Mouse (Mus musculus) CH12.LX (cell line): Measurements from ENCODE around the gene March1. TPM values are rescaled to one million over a fixed set of nuclear protein-coding genes. Genes with fewer than 3 reads are reported as not detected.
A peak's percentile ranks its signal among the peaks of the same experiment; 100 is the strongest.

ENCODE experiments used
- DNase-seq: peaks from one replicate; pipeline ENCODE4 v3.0.0-alpha.2; 2013; ENCODE audit errors: extremely low read depth
- H3K27ac ChIP-seq: 2 replicates; pipeline ENCODE4 v1.5.1; 2012; ENCODE audit warnings: low read depth, mild to moderate bottlenecking, control low read depth, moderate library complexity; ENCODE audit not compliant: insufficient read depth
- H3K27me3 ChIP-seq: replicated peaks from 2 replicates; pipeline ENCODE3; 2012; ENCODE audit warnings: inconsistent platforms
- H3K36me3 ChIP-seq, 2 experiments: replicated peaks in 1 of 2; 2 replicates each; pipeline versions ENCODE3 to v1.6.1; 2012; ENCODE audit warnings: inconsistent platforms in 1 of 2, low read length in 1 of 2, mild to moderate bottlenecking in 1 of 2, mixed read lengths in 1 of 2, moderate library complexity in 1 of 2; ENCODE audit not compliant: control insufficient read depth in 1 of 2, insufficient read depth in 1 of 2
- H3K4me1 ChIP-seq, 2 experiments: 2 replicates each; pipeline ENCODE4 v1.6.1; 2012; ENCODE audit warnings: inconsistent platforms in 1 of 2, moderate library complexity in 1 of 2; ENCODE audit not compliant: insufficient read depth in 2 of 2, control insufficient read depth in 1 of 2
- H3K4me2 ChIP-seq: 2 replicates; pipeline ENCODE4 v1.6.1; 2012; ENCODE audit warnings: low read depth, mild to moderate bottlenecking, control low read depth; ENCODE audit not compliant: poor library complexity, insufficient read depth, severe bottlenecking
- H3K4me3 ChIP-seq, 3 experiments: fragments of 150-350 bp in 1 of 3; sonication (generic) in 1 of 3; replicated peaks in 1 of 3; 2 replicates each; pipeline versions ENCODE3 to v1.5.1; 2011 to 2012; ENCODE audit warnings: low read depth in 2 of 3, low read length in 2 of 3, mild to moderate bottlenecking in 2 of 3, moderate library complexity in 2 of 3, control low read depth in 1 of 3, improper control_type of control experiment in 1 of 3, inconsistent platforms in 1 of 3, mixed read lengths in 1 of 3; ENCODE audit not compliant: poor library complexity in 1 of 3
- H3K79me2 ChIP-seq: replicated peaks from 2 replicates; pipeline ENCODE4 v1.6.1; 2012; ENCODE audit warnings: mild to moderate bottlenecking, moderate library complexity; ENCODE audit not compliant: control insufficient read depth, poor library complexity, insufficient read depth, severe bottlenecking; ENCODE audit errors: extremely low read depth
- H3K9ac ChIP-seq: 2 replicates; pipeline ENCODE4 v1.6.1; 2012; ENCODE audit warnings: low read depth, mild to moderate bottlenecking, control low read depth, moderate library complexity; ENCODE audit not compliant: insufficient read depth
- H3K9me3 ChIP-seq: replicated peaks from 2 replicates; pipeline ENCODE3; 2012; ENCODE audit warnings: low read length, inconsistent platforms, mixed read lengths
- BHLHE40 ChIP-seq: IDR thresholded peaks from 2 replicates; pipeline ENCODE4 v1.6.1; 2011; ENCODE audit warnings: mild to moderate bottlenecking, low read depth, low read length, improper control_type of control experiment
- CHD2 ChIP-seq: IDR thresholded peaks from 2 replicates; pipeline ENCODE4 v1.6.1; 2011; ENCODE audit warnings: low read length, improper control_type of control experiment
- CTCF ChIP-seq, 2 experiments: IDR thresholded peaks in 1 of 2; conservative IDR thresholded peaks in 1 of 2; 2 replicates each; pipeline ENCODE4 v1.5.1; 2011 to 2012; ENCODE audit warnings: low read depth in 2 of 2, low read length in 2 of 2, improper control_type of control experiment in 1 of 2, inconsistent platforms in 1 of 2, mild to moderate bottlenecking in 1 of 2, moderate library complexity in 1 of 2
- ELF1 ChIP-seq: IDR thresholded peaks from 2 replicates; pipeline ENCODE4 v1.6.1; 2014; ENCODE audit warnings: low read depth, mild to moderate bottlenecking, inconsistent platforms, low read length, improper control_type of control experiment
- ETS1 ChIP-seq: conservative IDR thresholded peaks from 2 replicates; pipeline ENCODE4 v1.6.1; 2012; ENCODE audit warnings: low read depth, mild to moderate bottlenecking, inconsistent platforms, low read length, improper control_type of control experiment, moderate library complexity
- HCFC1 ChIP-seq: IDR thresholded peaks from 2 replicates; pipeline ENCODE4 v1.6.1; 2012; ENCODE audit warnings: low read depth, mild to moderate bottlenecking, inconsistent platforms, low read length, improper control_type of control experiment
- IRF4 ChIP-seq: IDR thresholded peaks from 2 replicates; pipeline ENCODE4 v1.6.1; 2014; ENCODE audit warnings: low read depth, mild to moderate bottlenecking, inconsistent platforms, low read length, improper control_type of control experiment
- JUND ChIP-seq: conservative IDR thresholded peaks from 2 replicates; pipeline ENCODE4 v1.6.1; 2011; ENCODE audit warnings: low read depth, low read length, improper control_type of control experiment
- MAFK ChIP-seq: IDR thresholded peaks from 2 replicates; pipeline ENCODE4 v1.6.1; 2011; ENCODE audit warnings: low read length, improper control_type of control experiment; ENCODE audit not compliant: insufficient replicate concordance
- MEF2A ChIP-seq: IDR thresholded peaks from 2 replicates; pipeline ENCODE4 v1.6.1; 2014; ENCODE audit warnings: low read depth, mild to moderate bottlenecking, inconsistent platforms, low read length, improper control_type of control experiment, borderline replicate concordance
- MXI1 ChIP-seq: IDR thresholded peaks from 2 replicates; pipeline ENCODE4 v1.6.1; 2011; ENCODE audit warnings: mild to moderate bottlenecking, low read depth, low read length, improper control_type of control experiment
- POLR2AphosphoS2 ChIP-seq: IDR thresholded peaks from 2 replicates; pipeline ENCODE4 v1.6.1; 2011; ENCODE audit warnings: low read depth, low read length, improper control_type of control experiment
- RAD21 ChIP-seq: IDR thresholded peaks from 2 replicates; pipeline ENCODE4 v1.6.1; 2011; ENCODE audit warnings: low read depth, mild to moderate bottlenecking, low read length, improper control_type of control experiment, moderate library complexity
- RCOR1 ChIP-seq: conservative IDR thresholded peaks from 2 replicates; pipeline ENCODE4 v1.6.1; 2012; ENCODE audit warnings: low read depth, mild to moderate bottlenecking, inconsistent platforms, low read length, improper control_type of control experiment
- SMC3 ChIP-seq: IDR thresholded peaks from 2 replicates; pipeline ENCODE4 v1.6.1; 2011; ENCODE audit warnings: low read depth, low read length, improper control_type of control experiment
- TBP ChIP-seq: conservative IDR thresholded peaks from 2 replicates; pipeline ENCODE4 v1.6.1; 2011; ENCODE audit warnings: low read depth, low read length, improper control_type of control experiment
- UBTF ChIP-seq: IDR thresholded peaks from 2 replicates; pipeline ENCODE4 v1.6.1; 2012; ENCODE audit warnings: low read depth, mild to moderate bottlenecking, inconsistent platforms, low read length, improper control_type of control experiment, moderate library complexity
- ZC3H11A ChIP-seq: IDR thresholded peaks from 2 replicates; pipeline ENCODE4 v1.6.1; 2012; ENCODE audit warnings: low read depth, mild to moderate bottlenecking, inconsistent platforms, low read length, improper control_type of control experiment
- ZMIZ1 ChIP-seq: IDR thresholded peaks from 2 replicates; pipeline ENCODE4 v1.6.1; 2012; ENCODE audit warnings: low read depth, mild to moderate bottlenecking, inconsistent platforms, low read length, improper control_type of control experiment
- ZNF384 ChIP-seq: IDR thresholded peaks from 2 replicates; pipeline ENCODE4 v1.6.1; 2012; ENCODE audit warnings: low read depth, low read length, improper control_type of control experiment, inconsistent platforms
- dilution Hi-C: fragments of 300-500 bp; cut with MboI; formaldehyde crosslinking; loops from 2 replicates; pipeline ENCODE4 v1.14.3; 2020; ENCODE audit warnings: low sequenced_read_pairs; ENCODE audit not compliant: extremely low pct_unique_long_range_greater_than_20kb, extremely low pct_ligation_motif_present
- in situ Hi-C: fragments of 300-500 bp; cut with MboI; formaldehyde crosslinking; loops from 3 replicates; pipeline ENCODE4 v1.14.3; 2019; ENCODE audit warnings: low sequenced_read_pairs, low pct_ligation_motif_present, low pct_unique_long_range_greater_than_20kb, mixed read lengths
- polyA plus RNA-seq: library from polyadenylated mRNA; unstranded; fragments of >175 nt; gene quantifications from 2 replicates; pipeline ENCODE4 v1.2.1, GENCODE M21; 2012; ENCODE audit warnings: low read depth; ENCODE audit not compliant: insufficient read length
- total RNA-seq, 2 experiments: library from RNA; depleted of rRNA; stranded (reverse); fragments of 300-350 nt in 1 of 2; fragments of >200 nt in 1 of 2; gene quantifications; 2 replicates each; pipeline ENCODE4 v1.2.3; 2012 to 2014

Gene March1
- total and polyA plus RNA-seq, 3 experiments, result 0.16 to 0.21 TPM; not detected in 1

- peak; percentile 53 for DNase-seq
- dilution Hi-C loops, result no loop called here
- no peak overlapping the region for H3K27ac ChIP-seq
Measured at GRCm38 (mm10) chr8:66444141-66444540, 826.4 kb downstream of the March1 start.

GRCm38 (mm10) chr8:66445351-66445750, 827.7 kb downstream of the March1 start:
- H3K9me3 ChIP-seq, result no peaks in the 10 kb centered on the region
- no peak overlapping the region for H3K4me3 ChIP-seq
- no peaks in the 10 kb centered on the region for H3K36me3 ChIP-seq
- no peak overlapping the region for H3K27ac ChIP-seq
- H3K79me2 ChIP-seq, result no peaks in the 10 kb centered on the region
- no peak overlapping the region; the same call in none of the 2 replicates for H3K4me2 ChIP-seq
- H3K9ac ChIP-seq, result no peak overlapping the region
- no peaks in the 10 kb centered on the region for H3K27me3 ChIP-seq
- peaks cover 5 to 20% of the 10 kb centered on the region in 2 experiments; a peak in 3 of 4 replicates for H3K4me1 ChIP-seq
- DNase-seq, result no peak
- peak; percentile 40 for TF ChIP-seq RAD21
- no peak for TF ChIP-seq POLR2AphosphoS2
- TF ChIP-seq CTCF (conservative IDR thresholded peaks at IDR 0.05 in 1 of 2, IDR thresholded peaks at IDR 0.05 in 1 of 2; ENCODE audit: low read depth in 2 of 2, low read length in 2 of 2), result peak in 1 of 2 experiments; percentile 47; a peak in 2 of 4 replicates
- in situ Hi-C loops (loop anchor here (5.0 to 25.0 kb wide), 2 partner anchors 52 to 1283 kb away; no protein-coding TSS in a partner anchor), dilution Hi-C loops (no loop called here)

More at GRCm38 (mm10) chr8:66444141-66444540, 826.4 kb downstream of the March1 start:
- TF ChIP-seq MEF2A (no peak), IRF4 (peak; percentile 46; the same call in 1 of the 2 replicates), ZC3H11A (no peak), ELF1 (0 out of 2 replicates have a peak, but pooled peaks have one; percentile 16), CHD2 (no peak), TBP (no peak), ETS1 (no peak), BHLHE40 (peak; percentile 94), ZMIZ1 (no peak)
- Histone ChIP-seq H3K9ac (no peak overlapping the region), H3K4me2 (no peak overlapping the region; the same call in 1 of the 2 replicates), H3K36me3 (no peaks in the 10 kb centered on the region), H3K79me2 (no peaks in the 10 kb centered on the region), H3K9me3 (no peaks in the 10 kb centered on the region), H3K4me3 (no peak overlapping the region), H3K27me3 (no peaks in the 10 kb centered on the region), H3K4me1 (peaks cover 5 to 20% of the 10 kb centered on the region in 2 experiments; a peak in 3 of 4 replicates)
- in situ Hi-C loops, result loop anchor here (25.0 kb wide), 1 partner anchor 1282 kb away; no protein-coding TSS in a partner anchor

- Histone ChIP-seq H3K27me3 (no peaks in the 10 kb centered on the region), H3K4me2 (peak overlapping the region; percentile 29; the same call in 1 of the 2 replicates), H3K27ac (no peak overlapping the region), H3K9me3 (no peaks in the 10 kb centered on the region), H3K36me3 (no peaks in the 10 kb centered on the region), H3K9ac (no peak overlapping the region), H3K4me3 (no peak overlapping the region), H3K79me2 (no peaks in the 10 kb centered on the region), H3K4me1 (peaks cover 3 to 4% of the 10 kb centered on the region in 2 experiments; a peak in 1 of 4 replicates)
- DNase-seq, result peak; percentile 46
- dilution Hi-C loops, result no loop called here
- in situ Hi-C loops, result no loop called here
- no peak for TF ChIP-seq RCOR1
- no peak; the same call in 1 of the 2 replicates for TF ChIP-seq ZC3H11A
- peak; percentile 39 to 84 for TF ChIP-seq CTCF (conservative IDR thresholded peaks at IDR 0.05 in 1 of 2, IDR thresholded peaks at IDR 0.05 in 1 of 2; ENCODE audit: low read depth in 2 of 2, low read length in 2 of 2)
- no peak for TF ChIP-seq MEF2A
- TF ChIP-seq SMC3, result peak; percentile 81
- TF ChIP-seq UBTF, result no peak
- TF ChIP-seq ETS1, result no peak
- TF ChIP-seq RAD21, result peak; percentile 79
- TF ChIP-seq MAFK, result no peak
- TF ChIP-seq JUND, result peak; percentile 46; the same call in 1 of the 2 replicates
- TF ChIP-seq MXI1, result no peak
- no peak for TF ChIP-seq ZNF384
- no peak for TF ChIP-seq HCFC1
Measured at GRCm38 (mm10) chr8:66450691-66451090, 833.0 kb downstream of the March1 start.
